Comparison of ENCODE assay signal across 13 mouse cellular contexts in genomic region chr1:59550227-59550626, GRCm38 (mm10). TPM values are rescaled to one million over a fixed set of nuclear protein-coding genes. Genes with fewer than 3 reads are reported as not detected.
DNase-seq lines count a peak whose midpoint lies in the region; ATAC-seq and TF ChIP-seq lines count a peak whose summit lies in the region.
"Had no signal": no experiment of that assay in that cellular context is flagged by ENCODE, and none has a peak within 500 bp of the region (broad histone marks: within the 10 kb centered on the region; RNA-seq: fewer than 3 reads in every experiment).

No protein-coding gene starts in this region.

- H3K4me3 ChIP-seq in intestine, embryonic 14.5 days (ENCODE audit: low read depth, low read length), result no peak overlapping the region
- H3K4me3 ChIP-seq in intestine, postnatal 0 days (ENCODE audit: low read depth, low read length), result no peak overlapping the region
- no peak overlapping the region for H3K4me3 ChIP-seq in kidney, embryonic 14.5 days (ENCODE audit: low read length)
- H3K4me3 ChIP-seq in midbrain, postnatal 0 days (ENCODE audit: low read depth, low read length), result no peak overlapping the region
- H3K4me3 ChIP-seq in hindbrain, embryonic 12.5 days, result no peak overlapping the region
- H3K4me3 ChIP-seq: erythroblast, embryonic 14.5 days; limb, embryonic 13.5 days had no signal

- H3K36me3 ChIP-seq in intestine, embryonic 14.5 days (ENCODE audit: control insufficient read depth, insufficient read depth, low read length), result no peaks in the 10 kb centered on the region
- no peaks in the 10 kb centered on the region for H3K36me3 ChIP-seq in intestine, postnatal 0 days (ENCODE audit: control insufficient read depth, insufficient read depth)
- H3K36me3 ChIP-seq in kidney, embryonic 14.5 days (ENCODE audit: control insufficient read depth, insufficient read depth, low read length), result no peaks in the 10 kb centered on the region
- no peaks in the 10 kb centered on the region for H3K36me3 ChIP-seq in midbrain, postnatal 0 days (ENCODE audit: insufficient read depth, low read length)
- no peaks in the 10 kb centered on the region for H3K36me3 ChIP-seq in hindbrain, embryonic 12.5 days
- H3K36me3 ChIP-seq: limb, embryonic 13.5 days had no signal

- DNase-seq in intestine, embryonic 14.5 days (ENCODE audit: low spot score), result no peak
- DNase-seq in lung, postnatal 36 days, result peak; percentile 29
- DNase-seq in midbrain, postnatal 0 days (ENCODE audit: low spot score), result no peak
- no peak for DNase-seq in adipocyte (ENCODE audit: low spot score)
- DNase-seq: layer of hippocampus, postnatal 36 days; thymus, postnatal 36 days had no signal

- WGBS in intestine, embryonic 14.5 days, result 42% methylated on average over 6 of the region's 6 CpGs
- 42% methylated on average over 6 of the region's 6 CpGs for WGBS in intestine, postnatal 0 days
- 43% methylated on average over 6 of the region's 6 CpGs for WGBS in kidney, embryonic 14.5 days
- 79% methylated on average over 6 of the region's 6 CpGs for WGBS in midbrain, postnatal 0 days
- WGBS in hindbrain, embryonic 12.5 days, result 81% methylated on average over 6 of the region's 6 CpGs

- H3K4me2 ChIP-seq in intestine, embryonic 14.5 days (ENCODE audit: low read length), result no peak overlapping the region
- H3K4me2 ChIP-seq in intestine, postnatal 0 days (replicated peaks; ENCODE audit: low read depth), result no peak overlapping the region
- H3K4me2 ChIP-seq in kidney, embryonic 14.5 days (replicated peaks; ENCODE audit: low read depth, low read length), result no peak overlapping the region
- H3K4me2 ChIP-seq in midbrain, postnatal 0 days (ENCODE audit: low read depth, low read length, poor library complexity, severe bottlenecking), result no peak overlapping the region
- H3K4me2 ChIP-seq in hindbrain, embryonic 12.5 days (replicated peaks), result no peak overlapping the region
- H3K4me2 ChIP-seq: limb, embryonic 13.5 days had no signal

- TF ChIP-seq CTCF in intestine, postnatal 0 days (IDR thresholded peaks at IDR 0.05; ENCODE audit: low read depth), result no peak
- no peak for TF ChIP-seq CTCF in midbrain, postnatal 0 days (IDR thresholded peaks at IDR 0.05)

- H3K4me1 ChIP-seq in intestine, embryonic 14.5 days (replicated peaks; ENCODE audit: control insufficient read depth, insufficient read depth, low read length), result peaks cover 10% of the 10 kb centered on the region; the same call in 1 of the 2 replicates
- no peaks in the 10 kb centered on the region for H3K4me1 ChIP-seq in intestine, postnatal 0 days (replicated peaks; ENCODE audit: control insufficient read depth, insufficient read depth, low read length)
- H3K4me1 ChIP-seq in kidney, embryonic 14.5 days (ENCODE audit: control insufficient read depth, insufficient read depth, low read length), result peaks cover 6% of the 10 kb centered on the region; the same call in 1 of the 2 replicates
- no peaks in the 10 kb centered on the region; the same call in 1 of the 2 replicates for H3K4me1 ChIP-seq in midbrain, postnatal 0 days (ENCODE audit: insufficient read depth, low read length)
- H3K4me1 ChIP-seq in hindbrain, embryonic 12.5 days, result peaks cover 22% of the 10 kb centered on the region

- no peaks in the 10 kb centered on the region for H3K9me3 ChIP-seq in intestine, embryonic 14.5 days (ENCODE audit: control insufficient read depth, low read length)
- no peaks in the 10 kb centered on the region for H3K9me3 ChIP-seq in intestine, postnatal 0 days (ENCODE audit: control insufficient read depth)
- H3K9me3 ChIP-seq in kidney, embryonic 14.5 days (ENCODE audit: control insufficient read depth, low read length), result no peaks in the 10 kb centered on the region
- H3K9me3 ChIP-seq in midbrain, postnatal 0 days (ENCODE audit: low read length), result no peaks in the 10 kb centered on the region
- no peaks in the 10 kb centered on the region for H3K9me3 ChIP-seq in hindbrain, embryonic 12.5 days (replicated peaks)
- H3K9me3 ChIP-seq: limb, embryonic 13.5 days had no signal

- no peak; the same call in 1 of the 2 replicates for ATAC-seq in intestine, embryonic 14.5 days (replicated peaks; ENCODE audit: low FRiP score, low TSS enrichment, low read depth)
- ATAC-seq in intestine, postnatal 0 days, result no peak
- ATAC-seq in granulocyte monocyte progenitor cell, adult 5-6 weeks (replicated peaks; ENCODE audit: poor library complexity, severe bottlenecking), result peak; percentile 68
- ATAC-seq in kidney, embryonic 14.5 days (ENCODE audit: low FRiP score, low TSS enrichment), result peak; percentile 47; the same call in 1 of the 2 replicates
- ATAC-seq in midbrain, postnatal 0 days (ENCODE audit: low FRiP score), result no peak
- ATAC-seq in hindbrain, embryonic 12.5 days (ENCODE audit: low FRiP score), result no peak

- no peaks in the 10 kb centered on the region for H3K27me3 ChIP-seq in intestine, embryonic 14.5 days (replicated peaks; ENCODE audit: control insufficient read depth, insufficient read depth, low read length)
- no peaks in the 10 kb centered on the region for H3K27me3 ChIP-seq in intestine, postnatal 0 days (replicated peaks; ENCODE audit: control insufficient read depth, insufficient read depth, low read length)
- no peaks in the 10 kb centered on the region for H3K27me3 ChIP-seq in kidney, embryonic 14.5 days (ENCODE audit: control insufficient read depth, insufficient read depth, low read length)
- no peaks in the 10 kb centered on the region for H3K27me3 ChIP-seq in midbrain, postnatal 0 days (ENCODE audit: insufficient read depth, low read length)
- H3K27me3 ChIP-seq in hindbrain, embryonic 12.5 days, result no peaks in the 10 kb centered on the region
- H3K27me3 ChIP-seq: limb, embryonic 13.5 days had no signal

- H3K27ac ChIP-seq in intestine, embryonic 14.5 days (ENCODE audit: low read depth), result 0 out of 2 replicates have a peak overlapping the region, but pooled peaks have one; percentile 16
- H3K27ac ChIP-seq in intestine, postnatal 0 days (ENCODE audit: low read depth, low read length), result no peak overlapping the region
- no peak overlapping the region for H3K27ac ChIP-seq in kidney, embryonic 14.5 days (ENCODE audit: low read depth, low read length)
- no peak overlapping the region for H3K27ac ChIP-seq in midbrain, postnatal 0 days (ENCODE audit: low read depth, low read length)
- no peak overlapping the region for H3K27ac ChIP-seq in hindbrain, embryonic 12.5 days
- H3K27ac ChIP-seq: macrophage had no signal

- H3K9ac ChIP-seq in intestine, embryonic 14.5 days (ENCODE audit: low read length), result no peak overlapping the region
- H3K9ac ChIP-seq in intestine, postnatal 0 days (ENCODE audit: low read depth, low read length), result no peak overlapping the region
- H3K9ac ChIP-seq in kidney, embryonic 14.5 days (ENCODE audit: low read depth, low read length), result no peak overlapping the region
- H3K9ac ChIP-seq in midbrain, postnatal 0 days (replicated peaks; ENCODE audit: low read length, poor library complexity, severe bottlenecking), result no peak overlapping the region
- no peak overlapping the region for H3K9ac ChIP-seq in hindbrain, embryonic 12.5 days
- H3K9ac ChIP-seq: limb, embryonic 13.5 days had no signal

RNA-seq across cellular contexts. Expression of gene Gm973, which starts 34.2 kb away (rescaled TPM):
- 0.42 and 0.46 TPM in 2 replicates for polyA plus RNA-seq in intestine, embryonic 14.5 days (2014; fragmentation: Nextera tagmentation; extraction: Ambion mirVana)
- 0.33 and 0.72 TPM in 2 replicates for polyA plus RNA-seq in intestine, postnatal 0 days (2015; fragmentation: Nextera tagmentation; extraction: Ambion mirVana)
- total RNA-seq in granulocyte monocyte progenitor cell, adult 5-6 weeks (2014; fragmentation: Nextera tagmentation), result 0.41 and 2.8 TPM in 2 replicates
- total RNA-seq in granulocyte monocyte progenitor cell, adult 5-6 weeks (2017), result not detected in 2 replicates
- 0.90 and 1.4 TPM in 2 replicates for polyA plus RNA-seq in kidney, embryonic 14.5 days (2014; fragmentation: Nextera tagmentation; extraction: Ambion mirVana)
- 6.0 and 7.5 TPM in 2 replicates for total RNA-seq in midbrain, postnatal 0 days (2014; rRNA removed)
- polyA plus RNA-seq in midbrain, postnatal 0 days (2015; fragmentation: Nextera tagmentation; extraction: Ambion mirVana), result 13.6 and 15.0 TPM in 2 replicates
- polyA plus RNA-seq in hindbrain, embryonic 12.5 days (2016; fragmentation: Nextera tagmentation; extraction: Ambion mirVana), result 6.0 and 9.4 TPM in 2 replicates
- polyA plus RNA-seq: erythroblast, embryonic 14.5 days; macrophage had no signal

Comparison
In these comparisons a context has a peak if more than half of its experiments do, and no peak if none do; other contexts are left out.
1. ATAC-seq: peak in granulocyte monocyte progenitor cell, adult 5-6 weeks (single experiment) and kidney, embryonic 14.5 days (single experiment); none in intestine, embryonic 14.5 days (single experiment), intestine, postnatal 0 days (single experiment), midbrain, postnatal 0 days (single experiment) and hindbrain, embryonic 12.5 days (single experiment).